Mouse (Mus musculus) testis, adult 2 months (tissue): ENCODE measurements at regions not wholly inside any gene's neighbourhood (a gene's known extent, or its start where the extent isn't known, plus 50 kb on each side); places are given as distances from the start of the nearest gene placed in this dataset.

Experiments used
- CTCF ChIP-seq: fragments of 200-500 bp; IDR thresholded peaks from 2 replicates; pipeline ENCODE4 v1.5.1; 2012; ENCODE audit warnings: low read depth, mild to moderate bottlenecking, inconsistent platforms, low read length, moderate library complexity; ENCODE audit not compliant: control insufficient read depth, insufficient read depth, insufficient replicate concordance
- POLR2A ChIP-seq: fragments of 200-500 bp; IDR thresholded peaks from 2 replicates; pipeline ENCODE4 v1.6.1; 2012; ENCODE audit warnings: low read depth, mild to moderate bottlenecking, inconsistent platforms, low read length, moderate library complexity; ENCODE audit not compliant: control insufficient read depth

DNA sequence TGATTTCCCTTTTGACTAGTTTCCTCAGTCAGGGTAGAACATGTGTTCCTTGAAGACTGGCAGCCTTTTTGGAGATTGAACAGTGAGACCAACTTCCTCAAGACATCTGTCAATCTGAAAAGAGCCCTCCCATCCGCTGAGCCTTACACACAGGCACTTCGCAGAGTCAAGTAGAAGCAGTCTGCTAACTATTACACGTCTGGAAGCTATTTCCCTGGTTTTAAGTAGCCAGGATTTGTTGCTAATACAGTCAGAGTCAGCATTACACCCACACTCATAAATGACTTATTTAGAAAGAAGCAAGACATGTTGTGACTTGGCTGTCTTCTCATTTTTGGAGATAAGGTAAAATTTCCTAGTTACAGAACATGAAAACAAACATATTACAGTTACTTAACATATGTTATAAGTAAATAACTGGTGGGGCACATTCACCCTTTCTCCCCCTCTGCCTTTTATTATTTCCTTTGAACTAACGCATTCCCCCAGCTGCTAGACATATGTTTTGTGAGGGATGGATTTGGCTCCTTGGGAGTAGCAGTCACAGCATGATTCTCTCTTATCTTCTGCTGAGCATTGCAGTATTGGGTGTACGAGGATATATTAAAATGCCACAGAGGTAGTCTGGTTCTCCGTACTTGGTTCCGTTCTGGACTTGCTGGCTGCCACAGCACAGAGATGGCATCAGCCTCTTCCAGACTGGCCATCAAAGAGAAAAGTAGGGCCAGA, 92.9 kb upstream of the Adamts16 start:
- TF ChIP-seq CTCF (no peak), POLR2A (no peak)
